Mouse (Mus musculus) left cerebral cortex, adult 9 months (tissue): ENCODE results near the gene Wdr90.

Experiments used
- DNase-seq, 2 experiments: peaks; one replicate each; pipeline ENCODE4 v3.0.0; 2022; ENCODE audit warnings: low spot score in 2 of 2

The Wdr90 gene

DNA sequence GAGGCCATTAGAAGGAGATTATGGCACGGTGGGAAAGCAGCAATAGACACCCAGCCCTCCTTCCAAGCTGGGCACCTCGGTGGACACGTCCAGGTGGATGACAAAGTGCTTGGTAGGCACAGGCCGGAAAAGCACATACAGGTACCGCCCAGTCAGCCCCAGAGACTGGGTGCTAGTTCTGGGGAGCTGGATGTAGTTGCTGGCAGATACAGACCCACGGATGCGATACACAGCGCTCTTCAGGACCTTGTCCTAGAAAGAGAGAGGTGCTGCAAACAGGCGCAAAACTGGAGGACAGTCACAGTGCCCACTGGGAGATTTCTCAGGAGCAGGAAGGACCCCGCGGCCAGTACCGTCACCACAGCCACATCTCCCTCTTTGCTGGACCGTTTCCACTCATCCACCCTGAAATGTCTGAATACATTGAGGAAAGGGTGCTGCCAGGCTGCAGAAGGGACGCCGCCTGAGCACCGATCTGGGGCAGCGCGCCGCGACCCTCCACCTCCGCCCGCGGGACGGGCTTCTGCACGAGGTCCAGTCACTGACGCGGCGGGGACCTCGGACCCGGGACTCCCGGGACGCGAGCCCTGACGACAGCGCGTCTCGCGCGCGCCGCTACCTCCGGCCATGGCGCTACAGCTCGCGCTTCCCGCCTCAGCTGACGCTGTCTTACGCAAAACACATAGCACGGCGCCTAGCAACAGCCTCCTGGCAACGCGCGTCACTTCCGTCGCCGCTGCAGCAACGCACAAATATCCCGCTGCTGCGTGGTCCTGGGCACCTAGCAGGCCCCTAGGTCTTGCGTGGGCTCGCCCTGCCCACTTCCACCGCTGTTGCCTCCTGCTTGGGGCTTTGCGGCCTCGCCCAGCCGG, at the start of gene Wdr90:
Wdr90 (minus strand) TSS at position 670 of the 872 bp plus-strand sequence.
- DNase-seq: peak; percentile 90 to 92

DNA sequence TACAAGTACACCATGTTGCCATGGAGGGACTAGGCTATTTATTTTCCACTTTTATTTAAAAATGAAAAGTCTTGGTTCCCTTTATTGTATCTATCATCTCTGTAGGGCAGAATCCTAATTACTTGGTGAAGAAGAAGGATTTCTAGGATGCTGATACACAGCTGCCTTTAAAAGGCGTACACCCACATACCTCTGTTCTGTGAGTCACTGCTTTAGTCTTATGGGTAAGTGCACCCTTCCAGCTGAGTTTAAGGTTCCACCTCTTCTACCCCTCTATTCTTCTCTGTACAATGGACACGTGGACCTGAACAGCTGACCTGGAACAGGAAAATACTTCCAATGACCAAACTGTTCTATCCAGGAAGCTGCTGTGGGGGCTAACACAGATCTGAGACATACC, 46.3 kb upstream of the Wdr90 start:
- DNase-seq: no peak

DNA sequence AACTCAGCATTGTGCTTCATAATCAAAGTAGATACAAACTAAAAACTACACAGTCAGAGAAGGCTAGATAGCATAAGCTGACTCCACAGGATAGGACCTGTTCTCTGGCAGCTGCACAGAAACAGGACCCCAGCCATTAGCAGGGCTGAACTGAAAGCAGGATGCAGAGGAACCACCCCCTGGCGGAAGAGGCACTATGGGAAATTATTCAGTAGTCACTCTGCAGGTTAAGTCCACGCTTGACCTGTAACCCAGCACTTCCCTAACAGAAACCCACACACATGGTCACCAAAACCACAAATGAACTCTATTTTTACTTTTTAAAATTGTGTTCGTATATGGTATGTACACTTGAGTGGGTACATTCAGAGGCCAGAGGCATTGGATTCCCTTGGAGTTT, 41.8 kb upstream of the Wdr90 start:
- DNase-seq: no peak

DNA sequence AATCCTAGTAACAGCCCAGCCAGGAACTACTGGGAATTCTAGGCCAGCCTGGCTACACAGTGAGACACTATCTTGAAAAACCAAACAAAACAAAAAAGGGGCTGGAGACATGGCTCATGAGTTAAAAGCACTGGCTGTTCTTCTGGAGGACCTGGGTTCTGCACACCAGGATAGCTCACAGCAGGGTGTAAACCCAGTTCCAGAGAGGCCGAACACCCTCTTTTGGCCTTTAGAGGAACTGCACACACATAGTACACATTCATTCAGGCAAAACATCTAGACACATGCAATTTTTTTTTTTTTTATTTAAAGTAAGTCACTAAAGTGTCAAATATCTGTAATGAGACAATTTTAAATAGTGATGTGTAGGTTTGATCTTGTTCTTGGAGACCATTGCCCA, 38.9 kb upstream of the Wdr90 start:
- no peak for DNase-seq

DNA sequence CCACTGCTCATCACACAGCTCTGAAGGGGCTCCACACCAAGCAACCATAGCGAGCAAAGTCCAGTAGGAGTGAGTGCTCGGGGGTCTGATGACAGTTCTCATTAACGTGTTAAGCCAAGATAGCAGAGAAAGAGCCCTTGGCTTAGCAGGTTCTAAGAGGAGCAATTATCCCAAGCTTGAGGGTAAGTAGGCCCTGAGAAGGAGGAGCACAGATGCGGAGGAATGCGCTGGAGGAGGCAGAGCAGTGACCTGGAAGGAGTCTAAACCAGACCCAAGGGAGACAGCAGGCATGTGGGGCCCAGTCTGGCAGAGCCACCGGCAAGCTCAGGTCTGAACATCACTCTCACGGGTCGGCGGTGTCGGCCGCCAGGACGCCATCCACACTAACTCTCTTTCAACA, 34.6 kb upstream of the Wdr90 start:
- no peak for DNase-seq

DNA sequence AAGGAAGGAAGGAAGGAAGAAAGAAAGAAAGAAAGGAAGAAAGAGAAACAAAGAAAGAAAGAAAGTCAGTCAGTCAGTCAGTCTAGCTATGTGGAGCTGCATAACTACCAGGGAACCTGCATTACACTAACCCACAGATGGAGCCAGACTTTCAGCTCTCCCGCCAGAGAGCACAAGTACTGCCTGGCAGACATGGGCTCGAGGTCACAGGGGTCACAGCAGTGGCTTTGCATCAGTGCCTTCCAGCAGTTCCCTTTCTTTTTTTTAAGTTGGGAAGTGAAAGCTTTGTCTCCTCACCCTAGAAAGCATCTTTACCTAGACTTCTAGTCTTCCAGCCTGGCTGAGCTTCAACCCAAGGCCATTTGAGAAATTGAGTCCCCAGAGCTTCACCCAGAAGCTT, 34.1 kb upstream of the Wdr90 start:
- no peak for DNase-seq

DNA sequence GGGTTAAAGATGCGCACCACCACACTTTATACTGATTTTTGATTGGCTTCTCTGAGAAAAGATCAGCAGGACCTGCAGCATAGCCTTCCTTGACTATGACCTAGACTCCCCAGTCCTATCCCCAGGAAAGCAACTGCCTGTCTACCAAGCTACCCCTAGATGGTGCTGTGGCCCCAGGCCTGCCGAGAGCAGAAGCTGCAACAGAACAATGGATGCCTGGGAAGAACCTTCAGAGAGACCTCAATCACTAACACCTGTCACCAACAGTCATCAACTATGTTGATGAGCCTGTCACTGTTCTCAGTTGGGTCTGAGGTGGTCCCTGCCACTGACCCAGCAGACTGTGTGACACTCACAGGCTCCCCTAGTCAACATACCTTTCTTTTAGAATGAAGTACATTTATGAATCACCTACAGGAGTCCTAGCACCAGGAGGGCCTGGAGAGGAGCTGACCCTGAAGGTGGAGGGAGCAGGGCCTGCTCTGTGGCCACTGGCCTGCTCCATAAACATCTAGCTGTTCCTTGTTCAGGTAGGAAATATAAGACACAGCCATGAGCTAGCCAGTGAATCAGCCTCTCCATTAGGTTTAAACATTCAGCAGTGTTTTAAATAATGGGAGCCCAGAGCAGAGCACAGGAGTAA, 32.8 kb upstream of the Wdr90 start:
- peak in 1 of 2 experiments; percentile 65 for DNase-seq

DNA sequence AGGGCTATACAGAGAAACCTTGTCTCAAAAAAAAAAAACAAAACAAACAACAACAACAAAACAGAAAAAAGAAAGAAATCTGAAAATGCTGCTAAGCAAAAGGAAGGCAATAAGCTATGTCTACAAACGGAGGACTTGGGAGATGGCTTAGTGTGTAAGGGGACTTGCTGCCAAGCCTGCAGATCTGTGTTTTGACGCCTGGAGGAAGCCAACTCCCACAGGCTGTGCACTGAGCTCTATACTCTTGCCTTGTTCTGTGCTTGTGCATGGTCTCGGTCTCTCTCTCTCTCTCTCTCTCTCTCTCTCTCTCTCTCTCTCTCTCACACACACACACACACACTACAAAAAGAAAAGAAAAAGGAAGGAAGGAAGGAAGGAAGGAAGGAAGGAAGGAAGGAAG, 27.5 kb upstream of the Wdr90 start:
- DNase-seq: no peak

DNA sequence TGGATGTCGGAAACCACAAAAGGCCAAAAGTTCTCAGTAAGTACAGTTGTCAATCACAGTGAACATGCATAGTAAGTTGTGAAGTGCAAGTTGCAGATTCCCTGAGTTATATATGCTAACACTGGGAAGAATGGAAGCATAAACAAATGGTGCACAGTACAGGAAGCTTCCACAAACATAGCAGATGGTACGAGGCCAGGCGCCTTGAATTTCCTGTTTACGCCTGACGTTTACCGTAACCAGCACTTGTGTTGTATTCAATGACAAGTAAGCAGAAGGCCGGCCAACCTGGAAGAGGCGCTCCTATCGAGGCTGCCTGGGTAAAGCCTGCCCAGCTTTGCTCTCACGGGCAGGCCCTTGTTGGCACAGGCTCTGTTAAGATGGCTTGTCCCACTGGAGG, 26.2 kb upstream of the Wdr90 start:
- no peak for DNase-seq

DNA sequence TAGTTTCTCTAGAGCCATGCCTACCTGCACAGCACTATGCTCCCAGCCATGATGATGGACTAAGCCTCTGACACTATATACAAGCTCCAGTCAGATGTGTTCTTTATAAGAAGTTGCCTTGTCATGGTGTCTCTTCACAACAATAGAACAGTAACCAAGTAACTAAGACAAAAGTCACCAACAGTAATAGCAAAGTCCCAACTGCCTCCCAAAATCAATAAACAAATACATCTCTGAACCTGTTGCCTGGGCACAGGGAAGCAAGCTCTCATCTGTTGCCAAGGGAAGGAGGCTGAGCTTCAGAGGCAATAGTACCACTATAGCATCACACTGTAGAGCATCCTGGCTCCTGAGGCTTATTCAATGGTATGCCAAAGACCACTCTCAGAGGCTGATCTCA, 25.5 kb upstream of the Wdr90 start:
- no peak for DNase-seq

DNA sequence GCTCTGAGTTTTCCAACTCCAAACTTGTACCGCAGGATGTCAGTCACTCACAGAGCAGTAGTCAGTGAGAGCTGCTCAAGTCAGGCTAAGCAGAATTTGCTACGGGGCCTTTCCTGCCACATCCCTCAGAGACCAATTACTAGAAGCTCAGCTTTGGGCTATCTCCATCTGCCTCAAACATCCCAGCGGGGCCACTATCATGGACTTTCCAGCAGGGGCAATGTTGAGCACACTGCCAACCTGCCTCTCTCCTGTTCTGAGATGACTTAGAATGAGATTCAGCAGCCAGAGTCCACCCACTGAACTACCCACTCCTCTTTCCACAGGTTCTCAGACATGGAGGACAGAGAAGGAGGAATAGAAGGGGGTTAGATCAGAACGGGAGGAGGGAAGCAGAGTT, 24.3 kb upstream of the Wdr90 start:
- DNase-seq: no peak

DNA sequence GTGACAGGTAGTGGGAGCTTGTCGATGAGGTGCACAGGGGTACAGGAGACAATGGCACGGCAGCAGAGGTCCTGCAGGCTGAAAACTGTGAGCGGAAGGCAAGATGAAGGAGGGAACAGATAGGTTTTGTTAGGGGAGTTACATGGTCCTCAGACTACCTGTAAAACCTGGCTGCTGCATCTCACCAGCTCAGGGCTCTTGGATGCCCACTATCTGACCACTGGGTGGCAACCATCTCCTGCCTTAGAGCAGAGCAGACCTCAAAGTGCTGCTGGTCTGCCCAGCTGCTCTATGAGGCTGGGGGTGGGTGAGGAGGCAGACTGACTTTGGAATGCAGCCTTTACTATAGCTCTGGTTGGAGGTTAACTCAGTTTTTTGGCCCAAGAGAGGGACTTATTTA, 22.5 kb upstream of the Wdr90 start:
- DNase-seq: no peak

DNA sequence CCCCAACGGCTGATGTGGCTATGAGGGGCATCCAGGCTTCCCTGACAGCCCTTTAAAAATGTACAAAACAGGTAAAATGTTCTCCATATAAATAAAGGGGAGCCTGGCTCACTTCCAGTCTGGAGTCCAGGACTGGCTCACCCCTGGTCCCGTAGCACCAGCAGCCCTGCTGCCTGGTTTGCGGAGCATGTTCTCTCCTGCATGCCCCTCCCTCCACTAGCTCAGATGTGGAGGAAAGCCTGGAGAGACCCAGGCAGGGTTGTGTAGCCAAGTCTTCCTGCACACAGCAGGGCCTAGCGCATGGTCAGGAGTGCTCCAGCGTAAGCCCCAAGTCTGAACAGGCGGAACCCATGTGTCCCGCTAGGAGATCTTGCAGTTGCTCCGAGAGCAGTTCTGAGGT, 22.0 kb upstream of the Wdr90 start:
- DNase-seq: no peak

DNA sequence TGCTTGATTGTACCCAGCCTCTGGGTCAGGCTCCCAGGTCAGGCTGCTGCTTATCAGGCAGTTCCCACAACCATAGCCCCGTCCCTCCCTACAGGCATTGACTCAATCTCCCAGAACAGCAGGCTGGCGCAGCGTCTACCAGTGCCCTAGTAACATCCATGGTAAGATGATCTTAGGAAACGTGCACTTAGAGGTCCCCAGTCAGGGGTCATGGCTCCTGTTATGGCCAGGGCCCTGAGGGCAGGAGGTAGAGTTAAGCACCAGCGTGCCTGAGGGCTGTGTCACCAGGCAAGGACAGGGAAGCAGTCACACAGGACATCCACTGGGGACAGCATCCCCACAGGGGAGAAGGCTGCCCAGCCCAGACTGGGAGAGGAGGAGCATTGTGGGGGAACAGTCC, 21.0 kb upstream of the Wdr90 start:
- DNase-seq: no peak

DNA sequence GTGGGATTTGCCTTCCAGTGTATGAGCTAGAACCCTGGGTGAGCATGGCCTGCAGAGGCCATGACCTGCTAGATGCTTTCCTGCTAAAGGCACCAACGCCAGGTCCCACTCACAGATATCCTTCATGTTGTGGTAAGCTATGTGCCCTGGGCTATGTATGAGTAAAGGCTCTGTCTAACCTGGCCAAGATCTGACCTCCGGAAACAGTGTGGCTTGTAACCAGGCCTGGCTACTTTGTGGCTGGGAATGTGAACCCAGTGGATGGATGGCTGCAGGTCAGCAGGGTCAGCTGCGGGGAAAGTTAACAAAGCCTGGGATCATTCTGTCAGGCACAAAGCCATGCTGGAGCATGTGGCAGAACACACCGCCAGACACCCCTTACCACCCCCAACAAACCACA, 20.4 kb upstream of the Wdr90 start:
- DNase-seq: no peak

DNA sequence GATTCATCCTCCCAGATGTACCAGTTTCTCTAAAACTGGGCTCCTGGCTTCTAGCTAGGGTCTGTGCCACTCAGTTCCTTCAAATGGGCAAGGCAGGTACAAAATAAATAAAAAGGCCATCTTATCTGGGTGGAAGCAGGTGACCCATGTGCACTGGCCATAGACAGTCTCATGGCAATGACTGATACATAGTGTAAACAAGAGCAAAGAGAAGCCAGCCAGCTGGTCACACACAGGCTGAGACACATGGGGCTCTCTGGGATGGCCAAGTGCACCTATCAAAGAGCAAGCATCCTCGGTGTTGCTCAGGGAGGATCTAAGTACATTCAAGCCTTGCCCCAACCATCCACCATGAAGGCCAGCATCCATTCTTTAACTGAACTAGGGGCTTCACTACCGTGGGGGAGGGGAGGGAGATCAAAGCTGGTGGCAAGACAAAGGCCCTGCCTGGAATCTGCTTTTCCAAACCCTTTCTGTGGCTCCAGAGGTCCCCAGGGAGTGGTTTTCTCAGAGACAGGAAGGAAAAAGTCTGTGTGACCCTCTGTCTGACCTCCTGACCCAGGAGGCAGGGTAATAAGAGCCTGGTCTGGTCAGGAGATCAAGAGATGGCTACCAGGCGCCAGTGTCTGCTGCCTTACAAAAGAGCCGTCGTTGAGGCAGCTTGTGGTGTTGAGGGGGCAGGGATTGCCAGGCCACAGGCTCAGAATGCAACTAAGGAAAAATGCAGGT, 19.8 kb upstream of the Wdr90 start:
- DNase-seq: no peak

DNA sequence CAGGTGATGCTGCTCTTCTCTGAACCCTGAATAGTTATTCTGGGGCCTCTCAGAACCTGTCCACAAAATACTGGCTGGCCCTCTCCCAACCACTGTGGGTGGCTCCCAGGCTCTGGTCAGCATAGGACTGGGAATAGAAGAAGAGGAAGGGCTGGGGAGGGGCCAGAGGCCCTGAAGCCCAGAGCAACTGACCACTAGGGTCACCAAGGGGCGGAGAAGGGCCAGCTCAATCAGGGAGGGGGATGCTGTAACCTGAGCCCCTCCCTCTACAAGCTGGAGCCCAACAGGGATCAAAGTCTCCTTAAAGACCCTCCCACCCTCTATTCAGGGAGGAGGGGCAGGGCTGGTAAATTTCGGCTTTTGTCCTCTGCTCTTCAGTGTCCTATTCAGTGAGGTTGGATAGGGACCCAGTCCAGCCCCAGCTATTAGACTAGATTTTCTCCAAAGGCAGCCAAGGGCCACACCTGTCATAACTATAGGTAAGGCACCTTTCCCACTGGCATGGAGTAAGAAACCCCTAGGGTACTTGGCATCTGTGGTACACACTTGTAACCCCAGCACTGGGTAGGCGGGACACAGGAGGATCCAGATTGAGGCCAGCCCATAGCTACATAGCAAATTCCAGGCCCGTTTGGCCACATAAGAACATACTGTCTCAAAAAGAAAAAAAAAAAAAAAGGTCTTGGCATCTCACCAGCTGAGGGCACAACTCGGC, 19.1 kb upstream of the Wdr90 start, which contains the start of gene Wfikkn1:
Wfikkn1 (minus strand) TSS at position 663 of the 715 bp plus-strand sequence.
- no peak for DNase-seq

DNA sequence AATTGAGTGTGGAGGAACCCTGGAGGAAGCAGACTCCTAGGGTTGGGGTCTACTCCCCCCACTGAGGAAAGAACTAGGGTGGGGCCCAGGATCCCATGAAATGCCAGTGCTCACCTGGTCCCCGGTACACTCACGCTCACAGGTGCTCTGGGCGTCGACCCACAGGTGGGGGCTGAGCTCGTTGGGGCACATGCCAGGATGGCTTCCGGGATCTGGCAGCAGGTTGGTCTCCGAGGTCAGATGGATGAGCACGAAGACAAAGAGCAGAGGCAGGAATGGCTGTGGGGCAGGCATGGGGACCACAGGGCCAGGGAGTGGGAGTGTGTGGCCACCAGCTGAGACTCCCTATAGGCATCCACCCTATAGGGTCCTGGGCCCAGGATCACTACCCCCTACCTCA, 18.4 kb upstream of the Wdr90 start:
- no peak for DNase-seq

DNA sequence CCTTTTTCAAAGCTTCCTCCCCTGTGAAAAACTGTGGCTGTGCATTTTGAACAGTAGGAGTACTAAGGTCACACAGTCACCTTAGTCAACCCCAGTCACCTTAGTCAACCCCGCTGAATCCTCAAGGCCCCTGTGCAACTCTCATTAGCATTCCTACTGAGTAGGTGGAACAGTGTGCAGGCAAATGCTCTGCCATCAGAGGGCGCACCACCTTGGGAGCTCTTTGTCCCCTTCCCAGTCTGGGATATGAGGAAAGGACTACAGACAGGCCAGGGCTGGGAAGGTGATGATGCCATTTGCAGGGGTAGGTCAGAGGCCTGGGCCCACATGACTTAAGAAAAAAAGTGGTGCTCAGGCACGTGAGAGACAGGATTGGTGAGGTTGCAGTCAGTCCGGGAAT, 18.0 kb upstream of the Wdr90 start:
- no peak for DNase-seq

DNA sequence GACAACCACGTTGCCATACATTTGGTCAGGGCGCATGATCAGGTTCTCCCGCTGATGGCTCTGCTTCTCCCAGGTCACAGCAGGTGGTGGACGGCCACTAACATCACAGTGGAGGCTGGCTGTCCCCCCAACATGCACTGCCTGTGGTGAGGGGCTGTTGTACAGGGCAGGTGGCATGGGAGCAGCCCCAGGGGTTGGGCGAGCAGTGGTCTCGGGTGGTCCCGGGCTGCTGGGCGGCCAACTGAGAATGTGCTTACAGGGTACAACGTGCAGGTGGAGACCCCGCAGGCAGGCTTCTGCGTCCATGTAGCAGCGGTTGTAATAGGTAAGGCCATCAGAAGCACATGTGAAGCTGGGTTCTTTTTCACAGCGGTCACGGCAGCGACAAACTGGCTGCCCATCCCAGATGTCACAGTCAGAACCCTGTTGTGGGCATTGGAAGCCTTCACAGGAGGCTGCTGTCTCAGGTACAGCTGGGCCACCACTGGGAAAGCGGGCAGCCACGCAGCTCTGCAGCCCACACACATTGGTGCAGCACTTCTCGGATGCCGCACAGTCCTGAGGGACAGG, 17.4 kb upstream of the Wdr90 start:
- no peak for DNase-seq

DNA sequence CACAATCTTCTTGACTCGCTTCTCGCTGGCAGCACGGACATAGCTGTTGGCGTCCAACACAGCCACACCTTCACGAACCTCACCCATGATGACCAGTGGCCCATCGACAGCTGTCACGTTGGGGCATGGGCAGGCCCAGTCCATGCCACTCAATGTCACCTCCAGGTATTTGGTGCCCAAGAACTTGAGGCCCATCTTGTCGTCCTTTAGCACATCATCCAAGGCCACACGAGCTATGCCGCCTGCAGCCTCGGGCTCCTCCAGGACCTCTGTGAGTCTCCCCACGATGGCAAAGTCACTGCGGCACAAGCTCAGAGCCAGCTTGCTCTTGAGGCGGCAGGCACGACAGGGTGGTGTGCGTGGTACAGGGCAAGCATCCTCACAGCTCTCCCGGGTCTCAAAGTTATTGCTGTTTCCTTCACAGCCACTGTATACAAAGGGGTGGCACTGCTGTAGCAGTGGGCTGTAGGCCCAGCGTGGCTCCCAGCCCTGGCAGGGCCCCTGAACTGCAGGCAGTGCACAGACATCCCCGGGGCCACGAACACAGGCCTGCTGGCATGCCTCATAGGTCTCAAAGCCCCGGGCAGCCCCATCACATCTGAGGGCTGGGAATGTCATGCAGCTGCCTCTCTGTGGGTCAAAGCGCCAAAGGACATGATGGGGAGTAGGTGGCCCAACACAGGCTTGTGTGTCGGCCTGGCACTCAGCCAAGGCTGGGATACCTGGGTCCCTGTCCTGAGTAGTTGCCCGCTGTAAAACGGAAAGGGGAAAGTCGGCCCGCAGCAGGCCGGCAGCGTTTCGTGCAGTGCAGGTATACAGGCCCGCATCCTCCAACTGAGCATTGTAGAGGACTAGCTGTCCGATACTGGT, 16.7 kb upstream of the Wdr90 start:
- DNase-seq: no peak
